Mouse (Mus musculus) liver, embryonic 11.5 days (tissue): ENCODE results near the gene Gm1043. TPM values are rescaled to one million over a fixed set of nuclear protein-coding genes. Genes with fewer than 3 reads are reported as not detected.

ENCODE experiments used
- ATAC-seq: fragments of 200-750 bp; cut with Nextera tagmentation; replicated peaks from 2 replicates; pipeline ENCODE4 v1.8.0; 2017; ENCODE audit warnings: moderate number of reproducible peaks, mild to moderate bottlenecking, moderate TSS enrichment, moderate library complexity; ENCODE audit not compliant: low FRiP score
- DNase-seq: peaks from one replicate; pipeline ENCODE4 v3.0.0-alpha.2; 2017; ENCODE audit warnings: low spot score
- H3K27ac ChIP-seq: fragments of 300-500 bp; sonication (generic); 2 replicates; pipeline ENCODE4 v1.5.1; 2014; ENCODE audit warnings: mild to moderate bottlenecking, low read depth, low read length, control low read depth
- H3K27me3 ChIP-seq: fragments of 300-500 bp; sonication (generic); replicated peaks from 2 replicates; pipeline ENCODE4 v1.6.1; 2014; ENCODE audit warnings: low read length, mixed read lengths; ENCODE audit not compliant: control insufficient read depth, insufficient read depth
- H3K36me3 ChIP-seq: fragments of 300-500 bp; sonication (generic); 2 replicates; pipeline ENCODE4 v1.6.1; 2014; ENCODE audit warnings: mild to moderate bottlenecking, low read length, moderate library complexity, mixed read lengths; ENCODE audit not compliant: control insufficient read depth, insufficient read depth
- H3K4me1 ChIP-seq: fragments of 300-500 bp; sonication (generic); replicated peaks from 2 replicates; pipeline ENCODE4 v1.6.1; 2014; ENCODE audit warnings: low read length, mixed read lengths; ENCODE audit not compliant: control insufficient read depth, insufficient read depth
- H3K4me2 ChIP-seq: fragments of 300-500 bp; sonication (generic); 2 replicates; pipeline ENCODE4 v1.6.1; 2014; ENCODE audit warnings: mild to moderate bottlenecking, control low read depth, moderate library complexity
- H3K4me3 ChIP-seq: fragments of 300-500 bp; sonication (generic); 2 replicates; pipeline ENCODE4 v1.5.1; 2014; ENCODE audit warnings: low read depth, low read length, control low read depth
- H3K9ac ChIP-seq: fragments of 300-500 bp; sonication (generic); 2 replicates; pipeline ENCODE4 v1.6.1; 2014; ENCODE audit warnings: low read depth, low read length, control low read depth
- H3K9me3 ChIP-seq: fragments of 300-500 bp; sonication (generic); 2 replicates; pipeline ENCODE4 v1.6.1; 2016; ENCODE audit warnings: low read length, inconsistent platforms, mixed read lengths; ENCODE audit not compliant: control insufficient read depth
- WGBS: fragments of 180-500 bp; shearing (Covaris S2); extraction: QIAGEN DNeasy Blood & Tissue Kit; methylation state at CpG from one replicate; pipeline ENCODE4 v1.1.7; 2014; 5-methylcytosine and 5-hydroxymethylcytosine counted together
- polyA plus RNA-seq: library from polyadenylated mRNA; unstranded; fragments of >200 nt; fragmentation: Nextera tagmentation; extraction: Ambion mirVana; gene quantifications from 2 replicates; pipeline ENCODE4 v1.2.1, GENCODE M21; 2014

Gene Gm1043
- polyA plus RNA-seq, 1 experiment from 2014 or later = not detected

DNA sequence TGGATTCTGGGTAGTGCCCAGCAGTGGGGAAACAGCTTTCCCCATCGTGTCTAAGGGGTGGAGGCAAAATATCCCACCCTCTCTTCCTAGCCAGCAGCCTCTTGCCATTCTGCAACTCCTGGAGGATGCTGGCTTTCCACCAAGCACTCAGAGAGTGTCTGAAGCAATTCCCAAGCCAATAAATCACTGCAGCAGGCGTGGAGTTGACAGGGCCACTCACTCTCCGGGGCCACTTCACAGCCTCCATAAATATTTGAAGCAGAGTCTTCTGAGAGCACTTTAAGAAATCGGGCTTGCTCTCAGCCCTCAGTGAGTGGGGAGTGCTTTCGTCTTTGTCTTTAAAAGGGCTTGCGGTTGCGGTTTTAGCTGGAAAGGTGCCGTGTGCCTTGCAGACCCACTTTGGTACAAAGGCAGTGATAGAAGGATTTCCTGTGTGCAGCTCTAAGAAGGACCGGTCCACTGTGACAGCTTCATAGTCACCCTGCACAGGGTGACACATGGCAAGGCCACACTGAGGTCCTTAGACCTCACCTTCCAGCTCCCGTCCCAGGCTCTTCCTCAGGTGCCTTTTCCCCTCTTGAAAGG is 111.6 kb downstream of the Gm1043 start:
- DNase-seq = no peak
- Histone ChIP-seq H3K36me3 (no peaks in the 10 kb centered on the region), H3K27ac (no peak overlapping the region), H3K4me1 (peaks cover 2% of the 10 kb centered on the region; the same call in 1 of the 2 replicates), H3K27me3 (no peaks in the 10 kb centered on the region), H3K9ac (no peak overlapping the region), H3K4me3 (no peak overlapping the region), H3K4me2 (no peak overlapping the region), H3K9me3 (no peaks in the 10 kb centered on the region)
- ATAC-seq = no peak
- 53% methylated on average over 10 of the region's 10 CpGs for WGBS

DNA sequence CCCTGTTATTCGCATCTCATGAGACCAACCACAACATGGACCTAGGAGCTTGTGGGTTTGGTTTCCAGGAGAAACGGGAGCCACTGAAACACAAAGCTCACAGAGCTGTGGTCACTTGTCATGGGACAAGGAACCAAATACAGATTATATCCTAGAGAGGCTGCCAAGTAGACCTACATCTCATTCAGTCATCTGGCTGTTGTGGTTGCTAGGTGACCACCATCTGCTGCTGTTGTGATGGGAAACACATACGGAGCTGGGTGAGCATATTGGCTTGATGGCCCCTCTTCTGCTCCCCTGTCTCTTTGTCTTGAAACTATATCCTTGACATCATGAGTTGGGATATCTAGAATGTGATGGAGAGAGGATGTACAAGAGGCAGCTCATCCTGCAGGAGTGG is 112.3 kb downstream of the Gm1043 start:
- Histone ChIP-seq H3K36me3 (no peaks in the 10 kb centered on the region), H3K9me3 (no peaks in the 10 kb centered on the region), H3K9ac (no peak overlapping the region), H3K27ac (no peak overlapping the region), H3K4me3 (no peak overlapping the region), H3K4me2 (no peak overlapping the region), H3K4me1 (peaks cover 2% of the 10 kb centered on the region; the same call in 1 of the 2 replicates), H3K27me3 (no peaks in the 10 kb centered on the region)
- 77% methylated on average over 3 of the region's 3 CpGs for WGBS
- DNase-seq (no peak), ATAC-seq (no peak)

- 42% methylated on average over 2 of the region's 2 CpGs for WGBS
- no peaks in the 10 kb centered on the region for H3K27me3 ChIP-seq
- H3K27ac ChIP-seq = no peak overlapping the region
- H3K4me3 ChIP-seq = no peak overlapping the region
- no peaks in the 10 kb centered on the region for H3K36me3 ChIP-seq
- H3K9me3 ChIP-seq = no peaks in the 10 kb centered on the region
- H3K4me2 ChIP-seq = no peak overlapping the region
- H3K9ac ChIP-seq = no peak overlapping the region
- ATAC-seq (peak; percentile 39; the same call in 1 of the 2 replicates), DNase-seq (peak; percentile 43)
- peaks cover 2% of the 10 kb centered on the region; the same call in 1 of the 2 replicates for H3K4me1 ChIP-seq
Measured at GRCm38 (mm10) chr5:37198011-37198688, 113.0 kb downstream of the Gm1043 start.

GRCm38 (mm10) chr5:37202285-37202684 is 117.1 kb downstream of the Gm1043 start:
- Histone ChIP-seq H3K9ac (no peak overlapping the region), H3K27me3 (no peaks in the 10 kb centered on the region), H3K4me3 (no peak overlapping the region), H3K4me2 (no peak overlapping the region), H3K36me3 (no peaks in the 10 kb centered on the region), H3K4me1 (peaks cover 2% of the 10 kb centered on the region; the same call in 1 of the 2 replicates), H3K9me3 (no peaks in the 10 kb centered on the region), H3K27ac (no peak overlapping the region)
- WGBS = 56% methylated on average over 1 of the region's 1 CpGs
- no peak for DNase-seq
- ATAC-seq = no peak

DNA sequence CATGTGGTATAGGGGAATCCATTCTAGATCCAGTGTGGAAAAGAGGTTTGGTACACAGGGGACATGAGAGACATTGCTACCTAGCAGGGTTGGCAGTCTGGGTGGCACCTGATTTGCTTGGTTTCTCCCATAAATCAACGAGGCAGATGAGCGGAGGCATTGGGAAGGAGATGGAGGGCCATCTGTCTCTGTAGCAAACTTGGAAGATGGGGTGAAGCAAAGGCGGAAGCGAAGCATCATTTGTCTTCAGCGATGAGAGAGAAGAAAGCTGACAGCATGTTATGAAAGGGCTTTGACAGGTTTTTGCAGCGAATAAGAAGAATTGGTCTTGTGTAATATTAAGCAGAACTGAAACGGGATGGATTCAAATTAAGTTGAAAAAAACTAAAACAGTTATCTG is 119.7 kb downstream of the Gm1043 start:
- H3K4me3 ChIP-seq = no peak overlapping the region
- no peak overlapping the region for H3K4me2 ChIP-seq
- DNase-seq = no peak
- no peak overlapping the region for H3K27ac ChIP-seq
- 80% methylated on average over 7 of the region's 7 CpGs for WGBS
- H3K9me3 ChIP-seq = no peaks in the 10 kb centered on the region
- ATAC-seq = no peak
- no peaks in the 10 kb centered on the region for H3K27me3 ChIP-seq
- no peaks in the 10 kb centered on the region for H3K36me3 ChIP-seq
- H3K9ac ChIP-seq = no peak overlapping the region
- no peaks in the 10 kb centered on the region for H3K4me1 ChIP-seq

GRCm38 (mm10) chr5:37205420-37205819 is 120.2 kb downstream of the Gm1043 start:
- Histone ChIP-seq H3K27me3 (no peaks in the 10 kb centered on the region), H3K9me3 (no peaks in the 10 kb centered on the region), H3K4me1 (no peaks in the 10 kb centered on the region), H3K36me3 (no peaks in the 10 kb centered on the region), H3K9ac (no peak overlapping the region), H3K4me3 (no peak overlapping the region), H3K27ac (no peak overlapping the region), H3K4me2 (no peak overlapping the region)
- WGBS = 73% methylated on average over 1 of the region's 1 CpGs
- DNase-seq = no peak
- no peak for ATAC-seq

GRCm38 (mm10) chr5:37206364-37206763 is 121.2 kb downstream of the Gm1043 start:
- WGBS = 56% methylated on average over 2 of the region's 2 CpGs
- ATAC-seq = no peak

GRCm38 (mm10) chr5:37212938-37213708 is 128.0 kb downstream of the Gm1043 start:
- H3K9ac ChIP-seq = no peak overlapping the region
- 90% methylated on average over 9 of the region's 9 CpGs for WGBS

More at GRCm38 (mm10) chr5:37206364-37206763, 121.2 kb downstream of the Gm1043 start:
- DNase-seq = no peak
- Histone ChIP-seq H3K4me1 (no peaks in the 10 kb centered on the region), H3K4me3 (no peak overlapping the region), H3K4me2 (no peak overlapping the region), H3K27ac (no peak overlapping the region), H3K9me3 (no peaks in the 10 kb centered on the region), H3K27me3 (no peaks in the 10 kb centered on the region), H3K9ac (no peak overlapping the region), H3K36me3 (no peaks in the 10 kb centered on the region)

More at GRCm38 (mm10) chr5:37212938-37213708, 128.0 kb downstream of the Gm1043 start:
- Histone ChIP-seq H3K9me3 (no peaks in the 10 kb centered on the region), H3K4me1 (no peaks in the 10 kb centered on the region), H3K27me3 (no peaks in the 10 kb centered on the region), H3K36me3 (no peaks in the 10 kb centered on the region), H3K4me3 (no peak overlapping the region), H3K27ac (no peak overlapping the region), H3K4me2 (no peak overlapping the region)
- DNase-seq = no peak
- ATAC-seq = no peak
